Mouse (Mus musculus) embryonic facial prominence, embryonic 14.5 days (tissue): ENCODE measurements around the gene Ldb2. TPM values are rescaled to one million over a fixed set of nuclear protein-coding genes. Genes with fewer than 3 reads are reported as not detected.

Experiments used
- ATAC-seq: fragments of 200-750 bp; cut with Nextera tagmentation; 2 replicates; pipeline ENCODE4 v1.8.0; 2017; ENCODE audit warnings: low read depth, moderate number of reproducible peaks, moderate TSS enrichment
- DNase-seq: peaks from one replicate; pipeline ENCODE4 v3.0.0-alpha.2; 2015; ENCODE audit warnings: low spot score
- H3K27ac ChIP-seq: fragments of 300-500 bp; sonication (generic); replicated peaks from 2 replicates; pipeline ENCODE4 v1.5.1; 2014; ENCODE audit warnings: low read depth, mild to moderate bottlenecking, low read length, moderate library complexity
- H3K27me3 ChIP-seq: fragments of 300-500 bp; sonication (generic); replicated peaks from 2 replicates; pipeline ENCODE4 v1.6.1; 2014; ENCODE audit warnings: low read length; ENCODE audit not compliant: control insufficient read depth, insufficient read depth
- H3K36me3 ChIP-seq: fragments of 300-500 bp; sonication (generic); 2 replicates; pipeline ENCODE4 v1.6.1; 2014; ENCODE audit warnings: low read length, mixed read lengths; ENCODE audit not compliant: control insufficient read depth, insufficient read depth
- H3K4me1 ChIP-seq: fragments of 300-500 bp; sonication (generic); 2 replicates; pipeline ENCODE4 v1.6.1; 2014; ENCODE audit warnings: antibody characterized with exemption, low read length; ENCODE audit not compliant: control insufficient read depth, insufficient read depth
- H3K4me2 ChIP-seq: fragments of 300-500 bp; sonication (generic); 2 replicates; pipeline ENCODE4 v1.6.1; 2014; ENCODE audit warnings: low read depth, mild to moderate bottlenecking, low read length, moderate library complexity, mixed read lengths
- H3K4me3 ChIP-seq: fragments of 300-500 bp; sonication (generic); 2 replicates; pipeline ENCODE4 v1.5.1; 2014; ENCODE audit warnings: low read depth, mild to moderate bottlenecking, low read length
- H3K9ac ChIP-seq: fragments of 300-500 bp; sonication (generic); 2 replicates; pipeline ENCODE4 v1.6.1; 2014; ENCODE audit warnings: low read depth, mild to moderate bottlenecking, low read length, moderate library complexity, mixed read lengths
- H3K9me3 ChIP-seq: fragments of 300-500 bp; sonication (generic); 2 replicates; pipeline ENCODE4 v1.6.1; 2016; ENCODE audit warnings: low read length; ENCODE audit not compliant: control insufficient read depth
- WGBS: fragments of 180-500 bp; shearing (Covaris S2); extraction: QIAGEN DNeasy Blood & Tissue Kit; methylation state at CpG from one replicate; pipeline ENCODE4 v1.1.7; 2014; 5-methylcytosine and 5-hydroxymethylcytosine counted together
- polyA plus RNA-seq: library from polyadenylated mRNA; unstranded; fragments of >200 nt; fragmentation: Nextera tagmentation; extraction: Ambion mirVana; gene quantifications from 2 replicates; pipeline ENCODE4 v1.2.1, GENCODE M21; 2014

Gene Ldb2
- polyA plus RNA-seq, 1 experiment from 2014 or later = 50.8 TPM

DNA sequence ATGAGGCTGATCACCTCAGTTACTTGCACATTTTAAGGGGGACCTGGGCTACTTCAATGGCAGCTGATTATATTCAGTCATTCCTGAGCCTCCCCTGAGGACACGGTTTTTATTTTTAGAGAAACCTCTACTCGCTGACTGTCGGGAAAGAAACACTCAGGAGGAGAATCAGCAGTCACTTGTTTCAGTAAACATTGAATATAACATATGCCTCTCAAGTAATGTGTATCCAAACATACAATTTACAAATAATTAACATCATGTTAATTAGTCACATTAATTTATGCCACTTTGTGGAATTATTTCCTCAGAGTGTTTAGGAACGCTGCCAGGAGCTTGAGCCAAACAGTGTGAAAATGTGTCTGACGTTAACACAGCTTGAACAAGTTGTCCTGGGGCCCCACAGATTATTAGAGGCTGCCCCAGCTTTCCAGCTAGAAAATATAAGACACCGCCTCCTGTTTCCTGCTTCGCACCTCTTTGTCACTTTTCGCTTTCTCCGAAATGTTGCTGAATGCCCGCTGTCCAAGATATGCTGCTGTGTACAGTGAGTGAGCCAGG, 219.5 kb downstream of the Ldb2 start:
- no peaks in the 10 kb centered on the region for H3K36me3 ChIP-seq
- no peaks in the 10 kb centered on the region for H3K27me3 ChIP-seq
- peaks cover 11% of the 10 kb centered on the region; the same call in 1 of the 2 replicates for H3K4me1 ChIP-seq
- H3K4me2 ChIP-seq = no peak overlapping the region
- no peak overlapping the region for H3K27ac ChIP-seq
- no peak for ATAC-seq
- H3K4me3 ChIP-seq = no peak overlapping the region
- no peak overlapping the region for H3K9ac ChIP-seq
- 56% methylated on average over 10 of the region's 10 CpGs for WGBS
- DNase-seq = no peak
- no peaks in the 10 kb centered on the region for H3K9me3 ChIP-seq

DNA sequence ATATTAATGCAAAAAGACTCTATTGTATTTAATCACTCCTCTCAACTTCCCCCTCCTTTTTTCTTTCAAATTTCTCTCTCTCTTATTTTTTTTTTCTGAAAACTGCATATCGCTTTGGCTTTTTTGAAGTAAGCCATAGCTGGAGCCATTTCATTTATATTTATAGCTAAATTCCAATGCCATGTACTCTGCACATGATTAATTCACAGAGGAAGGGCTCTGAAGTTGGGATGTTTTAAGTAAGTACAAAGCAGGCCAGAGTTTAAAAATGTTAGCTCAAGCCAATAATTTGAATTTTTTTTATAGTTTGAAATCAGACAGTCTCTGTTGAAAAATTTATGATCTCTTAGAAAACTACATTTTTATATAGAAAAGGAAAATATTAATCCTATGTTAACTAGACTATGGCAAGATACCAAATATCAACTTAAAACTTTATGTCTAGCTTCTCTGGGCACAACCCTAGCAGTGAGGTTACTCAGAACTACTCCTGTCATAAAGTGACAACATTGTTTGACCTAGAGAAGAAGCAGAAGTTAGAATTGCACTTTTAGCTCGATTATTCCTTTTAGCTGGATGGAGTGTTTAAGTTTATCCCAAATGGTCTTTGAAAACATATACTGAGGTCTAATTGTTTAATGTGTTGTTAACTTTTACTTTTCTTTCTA, 222.7 kb downstream of the Ldb2 start:
- Histone ChIP-seq H3K27me3 (no peaks in the 10 kb centered on the region), H3K9ac (no peak overlapping the region), H3K4me1 (peaks cover 11% of the 10 kb centered on the region; the same call in 1 of the 2 replicates), H3K9me3 (no peaks in the 10 kb centered on the region), H3K36me3 (no peaks in the 10 kb centered on the region), H3K4me2 (no peak overlapping the region), H3K27ac (no peak overlapping the region), H3K4me3 (no peak overlapping the region)
- no peak for ATAC-seq
- DNase-seq = no peak
- 47% methylated on average over 2 of the region's 2 CpGs for WGBS

DNA sequence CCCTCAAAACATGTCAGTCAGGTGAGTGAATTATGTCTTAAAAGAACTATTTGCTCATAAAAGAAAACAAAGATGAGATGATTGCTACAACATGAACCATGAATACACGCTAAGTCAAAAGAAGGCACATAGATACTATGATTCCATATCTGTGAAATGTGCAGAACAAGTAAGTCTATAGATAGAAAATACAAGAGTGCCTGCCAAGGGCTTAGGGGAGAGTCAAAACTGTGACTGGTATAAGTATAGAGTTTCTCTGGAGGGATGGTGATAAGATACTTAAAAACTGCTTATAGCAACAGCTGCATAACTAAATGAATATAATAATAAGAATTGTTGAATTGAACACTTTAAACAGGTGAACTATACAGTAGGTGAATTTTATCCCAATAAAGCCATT, 224.8 kb downstream of the Ldb2 start:
- Histone ChIP-seq H3K4me3 (no peak overlapping the region), H3K27me3 (no peaks in the 10 kb centered on the region), H3K4me2 (no peak overlapping the region), H3K4me1 (peaks cover 6% of the 10 kb centered on the region; the same call in 1 of the 2 replicates), H3K36me3 (no peaks in the 10 kb centered on the region), H3K9ac (no peak overlapping the region), H3K9me3 (no peaks in the 10 kb centered on the region), H3K27ac (no peak overlapping the region)
- 89% methylated on average over 1 of the region's 1 CpGs for WGBS
- ATAC-seq (no peak), DNase-seq (no peak)

DNA sequence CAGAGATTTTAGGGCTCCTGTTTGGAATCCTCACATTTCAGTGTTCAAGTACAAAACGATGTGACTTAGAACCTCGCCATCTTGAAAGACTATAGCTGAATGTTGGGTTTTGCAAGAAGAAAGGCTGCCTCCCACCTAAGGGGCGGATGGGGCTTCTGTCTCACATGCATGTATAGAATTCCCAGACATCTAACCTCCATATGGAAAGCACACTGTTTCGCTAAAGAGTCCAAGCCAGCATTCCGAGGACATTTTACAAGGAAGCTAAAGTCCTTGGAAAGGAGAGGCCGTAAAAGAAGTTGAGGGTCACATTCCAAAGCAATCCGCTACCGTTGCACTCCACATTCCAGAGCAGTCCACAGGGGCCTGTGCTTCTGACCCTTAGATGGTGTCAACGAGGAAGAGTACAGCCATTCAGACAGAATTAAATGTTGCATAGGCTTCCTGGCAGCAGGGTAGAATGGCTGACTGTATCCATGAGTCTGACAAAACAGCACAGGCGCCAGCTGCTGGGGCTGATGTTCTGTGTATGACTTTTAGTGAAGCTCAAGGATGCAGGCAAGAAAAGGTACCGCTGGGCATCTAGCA, 245.6 kb downstream of the Ldb2 start:
- H3K27me3 ChIP-seq = no peaks in the 10 kb centered on the region
- no peak for ATAC-seq
- no peak overlapping the region for H3K9ac ChIP-seq
- H3K4me2 ChIP-seq = no peak overlapping the region
- H3K27ac ChIP-seq = no peak overlapping the region
- H3K9me3 ChIP-seq = no peaks in the 10 kb centered on the region
- no peaks in the 10 kb centered on the region for H3K36me3 ChIP-seq
- no peak overlapping the region for H3K4me3 ChIP-seq
- 65% methylated on average over 11 of the region's 11 CpGs for WGBS
- peak; percentile 22 for DNase-seq
- peaks cover 7% of the 10 kb centered on the region; the same call in 1 of the 2 replicates for H3K4me1 ChIP-seq

DNA sequence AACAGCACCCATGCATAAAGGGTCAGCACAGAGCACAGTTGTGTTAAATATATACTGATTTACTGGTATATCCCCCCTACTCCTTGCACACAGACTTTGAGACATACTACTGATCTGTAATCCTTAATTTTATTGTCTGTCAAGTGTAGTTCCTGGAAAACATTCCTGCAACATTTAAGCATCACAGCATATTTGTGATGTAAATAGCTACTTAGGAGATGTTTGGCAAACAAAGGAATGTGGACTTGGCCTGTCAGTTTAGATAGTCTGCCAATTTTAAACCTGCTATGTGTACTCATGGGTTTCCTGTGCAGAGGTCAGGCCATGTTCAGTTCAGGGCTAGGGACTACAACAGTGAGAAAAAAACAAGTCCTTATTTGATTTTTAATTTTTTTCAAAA, 246.3 kb downstream of the Ldb2 start:
- H3K9ac ChIP-seq = no peak overlapping the region
- H3K4me2 ChIP-seq = no peak overlapping the region
- DNase-seq = no peak
- H3K4me3 ChIP-seq = no peak overlapping the region
- ATAC-seq = no peak
- no peaks in the 10 kb centered on the region for H3K27me3 ChIP-seq
- peaks cover 7% of the 10 kb centered on the region; the same call in 1 of the 2 replicates for H3K4me1 ChIP-seq
- no peaks in the 10 kb centered on the region for H3K36me3 ChIP-seq
- H3K9me3 ChIP-seq = no peaks in the 10 kb centered on the region
- no peak overlapping the region for H3K27ac ChIP-seq

DNA sequence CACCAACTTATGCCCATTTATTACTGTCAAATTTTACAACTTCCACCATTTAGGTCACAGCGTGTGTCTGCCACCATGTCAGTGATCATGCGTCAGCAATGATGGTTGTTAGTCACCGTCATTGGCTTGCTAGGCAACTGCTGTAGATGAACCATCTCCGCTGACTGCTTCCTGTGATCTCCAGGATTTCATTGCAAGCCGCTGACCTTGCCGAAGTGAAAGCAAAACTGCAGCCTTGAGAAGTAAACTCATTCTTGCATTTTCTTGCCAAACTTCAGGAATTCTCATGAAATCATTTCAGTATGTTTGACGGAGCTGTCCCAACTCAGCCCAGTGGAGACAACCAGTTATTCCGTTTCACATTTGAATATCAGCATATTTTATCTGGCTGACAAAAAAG, 247.4 kb downstream of the Ldb2 start:
- H3K27ac ChIP-seq = peak overlapping the region; percentile 77
- H3K4me2 ChIP-seq = peak overlapping the region; percentile 40

DNA sequence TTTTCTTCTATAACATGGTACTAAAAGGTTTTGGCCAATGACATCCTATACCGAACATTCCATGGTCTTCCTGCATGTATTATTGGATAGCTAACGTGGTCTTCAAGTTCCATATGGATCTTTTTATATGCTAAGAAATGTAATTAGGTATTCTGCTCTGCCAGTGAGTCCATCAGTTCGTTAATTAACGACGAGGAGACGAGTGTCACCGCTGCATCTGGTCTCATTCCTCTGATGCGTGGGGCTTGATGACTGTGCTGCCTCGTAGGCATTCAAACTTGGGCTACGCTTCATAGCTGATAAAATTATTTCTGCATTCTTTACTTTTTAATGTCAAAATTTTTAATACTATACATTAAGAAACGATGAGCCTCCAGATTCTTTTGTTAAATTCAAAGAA, 251.0 kb downstream of the Ldb2 start:
- no peaks in the 10 kb centered on the region for H3K36me3 ChIP-seq
- no peak overlapping the region for H3K4me3 ChIP-seq
- ATAC-seq (no peak), DNase-seq (no peak)
- 78% methylated on average over 11 of the region's 11 CpGs for WGBS
- peaks cover 7% of the 10 kb centered on the region; the same call in 1 of the 2 replicates for H3K4me1 ChIP-seq
- no peak overlapping the region for H3K4me2 ChIP-seq
- no peak overlapping the region for H3K9ac ChIP-seq
- no peak overlapping the region for H3K27ac ChIP-seq
- H3K27me3 ChIP-seq = no peaks in the 10 kb centered on the region
- H3K9me3 ChIP-seq = no peaks in the 10 kb centered on the region

More for the DNA sequence above, 247.4 kb downstream of the Ldb2 start:
- no peak overlapping the region for H3K9ac ChIP-seq
- H3K4me1 ChIP-seq = peaks cover 7% of the 10 kb centered on the region; the same call in 1 of the 2 replicates
- no peaks in the 10 kb centered on the region for H3K36me3 ChIP-seq
- WGBS = 62% methylated on average over 8 of the region's 8 CpGs
- no peaks in the 10 kb centered on the region for H3K9me3 ChIP-seq
- no peaks in the 10 kb centered on the region for H3K27me3 ChIP-seq
- DNase-seq (peak; percentile 75), ATAC-seq (no peak)
- no peak overlapping the region for H3K4me3 ChIP-seq

GRCm38 (mm10) chr5:44543472-44544132, 255.9 kb downstream of the Ldb2 start:
- 86% methylated on average over 2 of the region's 2 CpGs for WGBS
- ATAC-seq (no peak), DNase-seq (no peak)
- Histone ChIP-seq H3K9me3 (no peaks in the 10 kb centered on the region), H3K4me2 (no peak overlapping the region), H3K4me1 (no peaks in the 10 kb centered on the region), H3K4me3 (no peak overlapping the region), H3K27ac (no peak overlapping the region), H3K9ac (no peak overlapping the region), H3K27me3 (no peaks in the 10 kb centered on the region), H3K36me3 (no peaks in the 10 kb centered on the region)
